Mouse (Mus musculus): ENCODE results near the gene Gm20388. TPM values are rescaled to one million over a fixed set of nuclear protein-coding genes. Genes with fewer than 3 reads are reported as not detected.

The Gm20388 gene
- polyA plus RNA-seq, 1 experiment = 49.7 TPM

- 77% methylated on average over 7 of the region's 8 CpGs for WGBS
- Histone ChIP-seq H3K4me3 (ENCODE audit: insufficient read depth, low read depth, low read length) (no peak overlapping the region), H3K27me3 (replicated peaks; ENCODE audit: control insufficient read depth, insufficient read depth, low read length) (no peaks in the 10 kb centered on the region), H3K27ac (ENCODE audit: insufficient read depth, low read depth, low read length) (no peak overlapping the region), H3K4me1 (ENCODE audit: control insufficient read depth, insufficient read depth, low read length) (no peaks in the 10 kb centered on the region), H3K36me3 (ENCODE audit: control insufficient read depth, insufficient read depth, low read length) (no peaks in the 10 kb centered on the region)
- no peak for TF ChIP-seq CTCF (conservative IDR thresholded peaks at IDR 0.05; ENCODE audit: insufficient read depth, insufficient read length, low read depth, low read length)
- TF ChIP-seq POLR2A (IDR thresholded peaks at IDR 0.05; ENCODE audit: low read depth, low read length) = no peak
- no peak for DNase-seq
These were observed 706.3 kb downstream of the Gm20388 start for GRCm38 (mm10) chr8:120616663-120617626.

- no peaks in the 10 kb centered on the region for H3K27me3 ChIP-seq (replicated peaks; ENCODE audit: control insufficient read depth, insufficient read depth, low read length)
- no peaks in the 10 kb centered on the region for H3K36me3 ChIP-seq (ENCODE audit: control insufficient read depth, insufficient read depth, low read length)
- DNase-seq = peak; percentile 56
- no peak overlapping the region for H3K4me3 ChIP-seq (ENCODE audit: insufficient read depth, low read depth, low read length)
- H3K4me1 ChIP-seq (ENCODE audit: control insufficient read depth, insufficient read depth, low read length) = no peaks in the 10 kb centered on the region
- 2% methylated on average over 6 of the region's 6 CpGs for WGBS
- no peak overlapping the region for H3K27ac ChIP-seq (ENCODE audit: insufficient read depth, low read depth, low read length)
- peak; percentile 79 for TF ChIP-seq CTCF (conservative IDR thresholded peaks at IDR 0.05; ENCODE audit: insufficient read depth, insufficient read length, low read depth, low read length)
- TF ChIP-seq POLR2A (IDR thresholded peaks at IDR 0.05; ENCODE audit: low read depth, low read length) = no peak
These were observed 707.5 kb downstream of the Gm20388 start for GRCm38 (mm10) chr8:120618110-120618509.

GRCm38 (mm10) chr8:120619235-120620180 is 708.9 kb downstream of the Gm20388 start:
- no peak overlapping the region for H3K27ac ChIP-seq (ENCODE audit: insufficient read depth, low read depth, low read length)
- DNase-seq = peak; percentile 29
- no peaks in the 10 kb centered on the region for H3K27me3 ChIP-seq (replicated peaks; ENCODE audit: control insufficient read depth, insufficient read depth, low read length)
- TF ChIP-seq CTCF (conservative IDR thresholded peaks at IDR 0.05; ENCODE audit: insufficient read depth, insufficient read length, low read depth, low read length) = no peak
- no peak for TF ChIP-seq POLR2A (IDR thresholded peaks at IDR 0.05; ENCODE audit: low read depth, low read length)
- no peaks in the 10 kb centered on the region for H3K4me1 ChIP-seq (ENCODE audit: control insufficient read depth, insufficient read depth, low read length)
- no peaks in the 10 kb centered on the region for H3K36me3 ChIP-seq (ENCODE audit: control insufficient read depth, insufficient read depth, low read length)
- H3K4me3 ChIP-seq (ENCODE audit: insufficient read depth, low read depth, low read length) = no peak overlapping the region
- WGBS = 79% methylated on average over 11 of the region's 11 CpGs

- Histone ChIP-seq H3K27ac (ENCODE audit: insufficient read depth, low read depth, low read length) (no peak overlapping the region), H3K36me3 (ENCODE audit: control insufficient read depth, insufficient read depth, low read length) (no peaks in the 10 kb centered on the region), H3K4me1 (ENCODE audit: control insufficient read depth, insufficient read depth, low read length) (no peaks in the 10 kb centered on the region), H3K4me3 (ENCODE audit: insufficient read depth, low read depth, low read length) (no peak overlapping the region), H3K27me3 (replicated peaks; ENCODE audit: control insufficient read depth, insufficient read depth, low read length) (no peaks in the 10 kb centered on the region)
- 75% methylated on average over 7 of the region's 7 CpGs for WGBS
- TF ChIP-seq POLR2A (IDR thresholded peaks at IDR 0.05; ENCODE audit: low read depth, low read length) (no peak), CTCF (conservative IDR thresholded peaks at IDR 0.05; ENCODE audit: insufficient read depth, insufficient read length, low read depth, low read length) (no peak)
- no peak for DNase-seq
These were observed 709.8 kb downstream of the Gm20388 start for GRCm38 (mm10) chr8:120620441-120620840.

GRCm38 (mm10) chr8:120622161-120622560 is 711.5 kb downstream of the Gm20388 start:
- DNase-seq = no peak
- no peaks in the 10 kb centered on the region for H3K27me3 ChIP-seq (replicated peaks; ENCODE audit: control insufficient read depth, insufficient read depth, low read length)
- H3K27ac ChIP-seq (ENCODE audit: insufficient read depth, low read depth, low read length) = no peak overlapping the region
- no peak overlapping the region for H3K4me3 ChIP-seq (ENCODE audit: insufficient read depth, low read depth, low read length)
- no peaks in the 10 kb centered on the region for H3K36me3 ChIP-seq (ENCODE audit: control insufficient read depth, insufficient read depth, low read length)
- WGBS = 94% methylated on average over 14 of the region's 14 CpGs
- no peaks in the 10 kb centered on the region for H3K4me1 ChIP-seq (ENCODE audit: control insufficient read depth, insufficient read depth, low read length)
- TF ChIP-seq CTCF (conservative IDR thresholded peaks at IDR 0.05; ENCODE audit: insufficient read depth, insufficient read length, low read depth, low read length) (no peak), POLR2A (IDR thresholded peaks at IDR 0.05; ENCODE audit: low read depth, low read length) (no peak)

- no peak overlapping the region for H3K27ac ChIP-seq (ENCODE audit: insufficient read depth, low read depth, low read length)
- no peaks in the 10 kb centered on the region for H3K27me3 ChIP-seq (replicated peaks; ENCODE audit: control insufficient read depth, insufficient read depth, low read length)
- DNase-seq = no peak
- no peak overlapping the region for H3K4me3 ChIP-seq (ENCODE audit: insufficient read depth, low read depth, low read length)
- H3K36me3 ChIP-seq (ENCODE audit: control insufficient read depth, insufficient read depth, low read length) = no peaks in the 10 kb centered on the region
- no peak for TF ChIP-seq POLR2A (IDR thresholded peaks at IDR 0.05; ENCODE audit: low read depth, low read length)
- no peak for TF ChIP-seq CTCF (conservative IDR thresholded peaks at IDR 0.05; ENCODE audit: insufficient read depth, insufficient read length, low read depth, low read length)
- H3K4me1 ChIP-seq (ENCODE audit: control insufficient read depth, insufficient read depth, low read length) = no peaks in the 10 kb centered on the region
- WGBS = 79% methylated on average over 2 of the region's 2 CpGs
These were observed 713.0 kb downstream of the Gm20388 start for GRCm38 (mm10) chr8:120623608-120624007.

All from kidney, adult 2 months (tissue).